Mouse (Mus musculus) kidney, embryonic 15.5 days (tissue): ENCODE results near the gene Srrt. TPM values are rescaled to one million over a fixed set of nuclear protein-coding genes. Genes with fewer than 3 reads are reported as not detected.
"Not testable (repeated sequence)": the region's sequence is repeated elsewhere in the genome, so short reads cannot be mapped to it uniquely, and the experiment has no call there.

ENCODE experiments used
- ATAC-seq: fragments of 200-750 bp; cut with Nextera tagmentation; replicated peaks from 2 replicates; pipeline ENCODE4 v1.8.0; 2017; ENCODE audit warnings: moderate TSS enrichment; ENCODE audit not compliant: low FRiP score
- H3K27ac ChIP-seq: fragments of 300-500 bp; sonication (generic); 2 replicates; pipeline ENCODE4 v1.5.1; 2015; ENCODE audit warnings: mild to moderate bottlenecking, inconsistent platforms
- H3K27me3 ChIP-seq: fragments of 300-500 bp; sonication (generic); 2 replicates; pipeline ENCODE4 v1.6.1; 2015; ENCODE audit warnings: inconsistent platforms
- H3K36me3 ChIP-seq: fragments of 300-500 bp; sonication (generic); 2 replicates; pipeline ENCODE4 v1.6.1; 2015; ENCODE audit warnings: inconsistent platforms
- H3K4me1 ChIP-seq: fragments of 300-500 bp; sonication (generic); 2 replicates; pipeline ENCODE4 v1.6.1; 2015; ENCODE audit warnings: inconsistent platforms
- H3K4me2 ChIP-seq: fragments of 300-500 bp; sonication (generic); 2 replicates; pipeline ENCODE4 v1.6.1; 2015; ENCODE audit warnings: moderate library complexity, mild to moderate bottlenecking, inconsistent platforms
- H3K4me3 ChIP-seq: fragments of 300-500 bp; sonication (generic); replicated peaks from 2 replicates; pipeline ENCODE4 v1.5.1; 2015; ENCODE audit warnings: mild to moderate bottlenecking, inconsistent platforms
- H3K9ac ChIP-seq: fragments of 300-500 bp; sonication (generic); 2 replicates; pipeline ENCODE4 v1.6.1; 2015; ENCODE audit warnings: mild to moderate bottlenecking, inconsistent platforms
- H3K9me3 ChIP-seq: fragments of 300-500 bp; sonication (generic); replicated peaks from 2 replicates; pipeline ENCODE4 v1.6.1; 2016; ENCODE audit warnings: inconsistent platforms
- WGBS: fragments of 180-500 bp; shearing (Covaris S2); methylation state at CpG from one replicate; pipeline ENCODE4 v1.1.7; 2015; ENCODE audit warnings: mixed read lengths; 5-methylcytosine and 5-hydroxymethylcytosine counted together
- microRNA-seq: library from miRNA; unstranded; fragments of <30 nt; microRNA quantifications from one replicate; pipeline ENCODE4, GENCODE M21; 2016
- polyA plus RNA-seq: library from polyadenylated mRNA; unstranded; fragments of >200 nt; fragmentation: Nextera tagmentation; extraction: Ambion mirVana; gene quantifications from 2 replicates; pipeline ENCODE4 v1.2.1, GENCODE M21; 2015

The Srrt gene
- polyA plus RNA-seq, 1 experiment from 2014 or later: 158 TPM

GRCm38 (mm10) chr5:137285045-137285444 lies 22.4 kb downstream of the Srrt start:
- Histone ChIP-seq H3K27me3 (peaks cover 34% of the 10 kb centered on the region), H3K27ac (no peak overlapping the region), H3K9ac (no peak overlapping the region), H3K4me3 (no peak overlapping the region), H3K36me3 (no peaks in the 10 kb centered on the region), H3K4me2 (no peak overlapping the region), H3K4me1 (peaks cover 33% of the 10 kb centered on the region), H3K9me3 (no peaks in the 10 kb centered on the region)
- 64% methylated on average over 5 of the region's 5 CpGs for WGBS
- ATAC-seq: no peak

GRCm38 (mm10) chr5:137284411-137284810 lies 23.1 kb downstream of the Srrt start:
- not testable (repeated sequence) for H3K9ac ChIP-seq, ATAC-seq, H3K27ac ChIP-seq, H3K9me3 ChIP-seq, H3K4me2 ChIP-seq, H3K36me3 ChIP-seq, H3K4me3 ChIP-seq
- peaks cover 28% of the 10 kb centered on the region for H3K4me1 ChIP-seq
- H3K27me3 ChIP-seq: peaks cover 28% of the 10 kb centered on the region
- WGBS: 82% methylated on average over 4 of the region's 6 CpGs

- Histone ChIP-seq H3K4me1 (0 out of 2 replicates have a peak, but pooled peaks cover 2% of the 10 kb centered on the region), H3K36me3 (no peaks in the 10 kb centered on the region), H3K9ac (no peak overlapping the region), H3K9me3 (peaks cover 5% of the 10 kb centered on the region; the same call in 1 of the 2 replicates), H3K4me2 (peak overlapping the region; percentile 22; the same call in 1 of the 2 replicates), H3K27ac (no peak overlapping the region), H3K4me3 (no peak overlapping the region), H3K27me3 (peaks cover 3% of the 10 kb centered on the region; the same call in 1 of the 2 replicates)
- 0 out of 2 replicates have a peak, but pooled peaks have one; percentile 49 for ATAC-seq
- WGBS: 30% methylated on average over 18 of the region's 18 CpGs
These were observed 29.8 kb downstream of the Srrt start for GRCm38 (mm10) chr5:137277360-137278342.

- peak overlapping the region; percentile 22; the same call in 1 of the 2 replicates for H3K27ac ChIP-seq
- no peaks in the 10 kb centered on the region for H3K27me3 ChIP-seq
- no peak overlapping the region for H3K9ac ChIP-seq
- 20% methylated on average over 16 of the region's 18 CpGs for WGBS
- peak overlapping the region; percentile 48 for H3K4me2 ChIP-seq
- H3K4me3 ChIP-seq: 0 out of 2 replicates have a peak overlapping the region, but pooled peaks have one; percentile 8
- no peak for ATAC-seq
- no peaks in the 10 kb centered on the region for H3K36me3 ChIP-seq
- H3K9me3 ChIP-seq: peaks cover 5% of the 10 kb centered on the region; the same call in 1 of the 2 replicates
- peaks cover 9% of the 10 kb centered on the region; the same call in 1 of the 2 replicates for H3K4me1 ChIP-seq
These were observed 39.2 kb downstream of the Srrt start for GRCm38 (mm10) chr5:137268131-137268910.

- Histone ChIP-seq H3K9me3 (no peaks in the 10 kb centered on the region), H3K4me1 (peaks cover 9% of the 10 kb centered on the region; the same call in 1 of the 2 replicates), H3K27ac (no peak overlapping the region), H3K27me3 (no peaks in the 10 kb centered on the region), H3K36me3 (no peaks in the 10 kb centered on the region), H3K9ac (no peak overlapping the region), H3K4me2 (no peak overlapping the region), H3K4me3 (no peak overlapping the region)
- ATAC-seq: no peak
- 85% methylated on average over 11 of the region's 11 CpGs for WGBS
These were observed 42.7 kb downstream of the Srrt start for GRCm38 (mm10) chr5:137264787-137265186.

- ATAC-seq: no peak
- H3K27ac ChIP-seq: no peak overlapping the region
- no peaks in the 10 kb centered on the region for H3K9me3 ChIP-seq
These were observed 43.4 kb downstream of the Srrt start for GRCm38 (mm10) chr5:137263897-137264720.

More at GRCm38 (mm10) chr5:137263897-137264720, 43.4 kb downstream of the Srrt start:
- Histone ChIP-seq H3K4me3 (no peak overlapping the region), H3K36me3 (no peaks in the 10 kb centered on the region), H3K27me3 (no peaks in the 10 kb centered on the region), H3K9ac (no peak overlapping the region), H3K4me1 (peaks cover 9% of the 10 kb centered on the region; the same call in 1 of the 2 replicates), H3K4me2 (no peak overlapping the region)
- WGBS: 71% methylated on average over 14 of the region's 14 CpGs

Small RNA genes within 50 kb of the gene (microRNA-seq; reads per million reads assigned to microRNA genes)
- not detected for gene Mir7036
- gene Mir8116: not detected

Other genes starting within 250 kb of the Srrt start
- 0.45 and 0.48 TPM in 2 replicates for gene Serpine1, start 235.4 kb downstream of the Srrt start, polyA plus RNA-seq
- 7.9 and 9.0 TPM in 2 replicates for gene Trim56, start 191.5 kb downstream of the Srrt start, polyA plus RNA-seq
- gene Muc3, start 158.4 kb downstream of the Srrt start, polyA plus RNA-seq: 0.09 TPM in 1 of 2 replicates, not detected in the other
- gene Muc3a, start 95.3 kb downstream of the Srrt start, polyA plus RNA-seq: 0.33 and 0.34 TPM in 2 replicates
- 2.7 and 3.6 TPM in 2 replicates for gene Ache, start 20.2 kb downstream of the Srrt start, polyA plus RNA-seq
- 5.9 and 7.3 TPM in 2 replicates for gene Ufsp1, start 13.0 kb downstream of the Srrt start, polyA plus RNA-seq
- 77.9 and 87.5 TPM in 2 replicates for gene Trip6, start 6.7 kb upstream of the Srrt start, polyA plus RNA-seq
- gene Slc12a9, start 25.9 kb upstream of the Srrt start, polyA plus RNA-seq: 14.2 and 16.0 TPM in 2 replicates
- 49.1 and 54.9 TPM in 2 replicates for gene Ephb4, start 42.4 kb upstream of the Srrt start, polyA plus RNA-seq
- 0.06 and 0.09 TPM in 2 replicates for gene Zan, start 169.4 kb upstream of the Srrt start, polyA plus RNA-seq
- 55.9 and 57.7 TPM in 2 replicates for gene Pop7, start 194.8 kb upstream of the Srrt start, polyA plus RNA-seq
- gene Gigyf1, start 210.9 kb upstream of the Srrt start, polyA plus RNA-seq: 13.2 and 14.7 TPM in 2 replicates
- gene Epo, start 225.6 kb upstream of the Srrt start, polyA plus RNA-seq: 0.45 TPM in 1 of 2 replicates, not detected in the other
- 337 and 348 TPM in 2 replicates for gene Gnb2, start 225.8 kb upstream of the Srrt start, polyA plus RNA-seq
- gene Actl6b, start 245.8 kb upstream of the Srrt start, polyA plus RNA-seq: 0.40 and 1.8 TPM in 2 replicates